Mouse (Mus musculus) heart, postnatal 25 days (tissue): ENCODE measurements around the gene Sun3. TPM values are rescaled to one million over a fixed set of nuclear protein-coding genes. Genes with fewer than 3 reads are reported as not detected.

Experiments
- DNase-seq: peaks from one replicate; pipeline ENCODE4 v3.0.0; 2022; ENCODE audit warnings: low spot score
- intact Hi-C: fragments of 180-260 bp; cut with DNase I; formaldehyde crosslinking; loops from one replicate; pipeline ENCODE4 v1.15.1; 2025
- total RNA-seq, 2 experiments: library from RNA; stranded (reverse); gene quantifications; 2 replicates each; pipeline ENCODE4 v1.2.3; 2021

The Sun3 gene
- total RNA-seq, 2 experiments from 2014 or later = 1.8 to 2.4 TPM

- DNase-seq = no peak
- intact Hi-C loops = no loop called here
These were observed 40.0 kb downstream of the Sun3 start for GRCm38 (mm10) chr11:9008761-9009160.

DNA sequence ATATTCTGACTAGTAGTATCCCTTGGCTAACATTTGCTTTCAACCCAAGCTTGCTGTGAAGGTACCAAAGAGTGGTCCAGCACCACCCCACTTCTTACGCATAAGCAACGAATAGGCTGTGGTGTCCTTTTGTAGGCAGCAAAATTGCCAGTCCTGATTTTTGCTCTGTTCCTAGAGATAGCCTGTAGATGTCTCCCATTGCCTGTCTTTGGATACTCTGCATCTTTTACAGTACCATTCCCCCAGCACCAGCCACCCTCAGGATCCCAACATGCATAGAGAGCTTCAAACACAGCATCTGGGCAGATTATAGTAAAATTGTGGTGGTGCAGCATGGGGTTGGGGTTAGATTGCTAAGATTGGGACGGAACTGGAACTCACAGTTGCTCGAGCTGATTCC is 60.7 kb downstream of the Sun3 start:
- DNase-seq = no peak
- intact Hi-C loops = no loop called here

DNA sequence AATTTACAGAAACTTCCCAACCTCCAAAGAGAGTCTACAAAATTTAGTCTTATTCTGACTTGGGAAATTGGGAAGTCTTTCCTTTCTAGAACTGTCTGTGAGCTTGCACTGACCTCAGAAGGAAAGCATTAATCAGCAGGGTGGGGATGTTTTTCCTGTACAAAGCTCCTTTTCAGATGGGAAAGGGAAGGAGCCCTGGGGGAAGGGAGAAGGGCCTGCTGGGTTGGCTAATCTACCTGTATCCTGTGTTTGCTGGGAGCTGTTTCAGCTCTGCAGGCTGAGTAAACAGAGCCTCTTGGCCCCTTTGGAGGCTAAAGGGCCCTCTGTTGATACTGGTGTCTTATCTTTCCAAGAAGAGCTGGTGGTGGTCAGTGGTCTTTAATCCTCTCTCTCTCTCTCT is 62.7 kb downstream of the Sun3 start:
- no peak for DNase-seq
- intact Hi-C loops = no loop called here

- DNase-seq = no peak
- intact Hi-C loops = loop anchor here (1.0 to 2.0 kb wide), 2 partner anchors 143 to 153 kb away; no protein-coding TSS in a partner anchor
These were observed 65.4 kb downstream of the Sun3 start for GRCm38 (mm10) chr11:8983237-8983861.

- no peak for DNase-seq
- intact Hi-C loops = no loop called here
These were observed 70.6 kb downstream of the Sun3 start for GRCm38 (mm10) chr11:8978154-8978553.

DNA sequence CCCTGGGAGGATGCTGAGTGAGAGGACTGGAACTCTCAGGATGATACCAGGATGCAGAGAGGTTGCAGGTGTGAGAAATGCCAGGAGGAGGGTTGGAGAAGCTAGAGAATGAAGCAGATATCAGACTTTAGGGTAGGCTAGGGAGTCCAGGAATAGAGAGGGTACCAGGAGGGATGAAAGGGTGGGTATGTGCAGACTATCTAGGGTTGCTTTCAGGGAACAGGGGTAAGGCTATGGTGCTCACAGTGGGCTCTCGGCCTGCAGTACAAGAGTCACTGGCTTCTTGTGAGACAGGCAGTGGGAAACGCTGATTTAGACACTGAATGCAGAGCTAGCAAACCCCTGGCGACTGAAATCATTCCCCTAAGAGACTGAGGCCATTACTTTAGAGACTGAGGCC is 75.6 kb downstream of the Sun3 start, which contains the start of gene Pkd1l1:
Pkd1l1 (minus strand) TSS at position 101 of the 400 bp plus-strand sequence.
- intact Hi-C loops = no loop called here
- no peak for DNase-seq

DNA sequence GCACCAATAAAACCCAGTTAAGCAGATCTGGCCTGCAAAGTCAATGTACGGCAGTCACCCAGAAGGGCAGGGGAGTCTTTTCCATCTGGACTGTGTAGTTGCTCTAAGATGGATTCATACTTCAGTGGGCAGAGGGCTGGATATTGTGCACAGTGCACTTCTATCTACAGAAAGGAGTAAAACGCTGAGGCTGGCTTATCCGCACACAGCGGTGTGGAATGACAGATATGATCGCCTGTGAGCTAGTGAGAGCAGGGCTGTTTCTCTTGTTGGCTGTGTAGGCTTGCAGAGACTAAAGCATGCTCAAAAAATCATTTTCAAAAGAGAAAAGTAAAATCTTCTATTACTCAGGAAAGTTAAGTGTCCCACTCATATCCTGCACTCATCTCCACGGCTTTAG is 76.7 kb downstream of the Sun3 start:
- DNase-seq = no peak
- intact Hi-C loops = no loop called here

GRCm38 (mm10) chr11:8970509-8970908 is 78.3 kb downstream of the Sun3 start:
- intact Hi-C loops = no loop called here

GRCm38 (mm10) chr11:8968094-8968493 is 80.7 kb downstream of the Sun3 start:
- no peak for DNase-seq
- intact Hi-C loops = no loop called here

More at GRCm38 (mm10) chr11:8970509-8970908, 78.3 kb downstream of the Sun3 start:
- no peak for DNase-seq

Other genes with a start within 250 kb of the Sun3 start
- not detected for gene Pkd1l1, start 75.7 kb downstream of the Sun3 start, total RNA-seq
- 10 to 100 TPM; 12.1 TPM for gene Hus1, start 37.8 kb downstream of the Sun3 start, total RNA-seq
- under 1 TPM; 0.57 to 0.61 TPM for gene Gm11992, start 397 bp downstream of the Sun3 start, total RNA-seq
- 1 to 10 TPM; 5.5 to 7.5 TPM for gene Upp1, start 69.1 kb upstream of the Sun3 start, total RNA-seq
- gene Abca13, start 143.0 kb upstream of the Sun3 start, total RNA-seq = not detected